Mouse (Mus musculus) cortical plate, adult 2 months (tissue): ENCODE results near the gene Slc18a2.

Experiments
- CTCF ChIP-seq: fragments of 200-500 bp; IDR thresholded peaks from 2 replicates; pipeline ENCODE4 v1.5.1; 2011; ENCODE audit warnings: mild to moderate bottlenecking, control low read depth, low read length; ENCODE audit not compliant: insufficient read depth; ENCODE audit errors: extremely low read depth
- POLR2A ChIP-seq: fragments of 200-500 bp; IDR thresholded peaks from 2 replicates; pipeline ENCODE4 v1.6.1; 2011; ENCODE audit warnings: mild to moderate bottlenecking, low read length, control low read depth; ENCODE audit not compliant: insufficient read depth; ENCODE audit errors: extremely low read depth

- TF ChIP-seq CTCF = no peak
- TF ChIP-seq POLR2A = no peak
These were observed 83.6 kb downstream of the Slc18a2 start for GRCm38 (mm10) chr19:59344304-59344711.
